Mouse (Mus musculus): ENCODE results near the gene Epb41.
A peak's percentile ranks its signal among the peaks of the same experiment; 100 is the strongest.

Gene Epb41

DNA sequence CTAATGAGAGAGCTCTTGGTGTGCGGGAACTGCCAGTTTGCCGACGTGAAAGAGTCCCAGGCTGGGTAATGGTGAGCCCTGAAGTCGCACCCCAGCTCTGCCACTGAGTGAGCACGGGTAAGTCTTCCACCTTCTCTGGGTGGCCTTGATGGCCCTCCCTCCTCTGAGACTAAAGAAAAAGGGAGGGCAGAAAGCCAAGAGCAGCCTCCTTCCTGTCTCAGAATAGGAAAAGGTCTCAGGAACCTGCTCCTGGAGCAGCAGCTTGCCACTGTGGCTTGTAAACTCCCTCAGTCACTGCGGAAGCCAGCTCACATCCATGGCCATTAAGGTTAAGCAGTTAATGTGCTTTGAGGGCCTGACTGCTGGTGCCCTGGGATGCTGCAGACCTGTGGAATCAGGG lies 189.7 kb downstream of the Epb41 start:
- no peak for DNase-seq (ENCODE audit: low spot score)

DNA sequence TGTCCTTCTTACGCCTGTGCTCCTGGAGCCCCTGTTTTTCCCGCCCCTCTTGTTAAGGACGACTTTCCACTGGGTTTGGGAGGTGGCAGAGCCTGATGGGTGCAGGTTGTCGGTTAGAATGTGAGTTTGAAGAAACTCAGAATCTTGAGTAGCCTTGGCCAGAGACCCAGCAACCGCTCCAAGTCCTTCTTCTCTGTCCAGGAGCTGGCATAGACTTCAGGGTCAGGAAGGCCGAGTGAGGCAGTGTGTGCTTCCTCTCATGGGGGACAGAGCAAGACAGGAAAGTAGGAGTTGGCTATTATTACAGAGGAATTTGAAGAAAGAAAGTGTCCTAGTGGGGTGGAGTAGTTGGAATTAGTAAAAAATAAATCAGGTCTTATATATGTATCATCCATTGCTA lies 191.6 kb downstream of the Epb41 start:
- DNase-seq (ENCODE audit: low spot score): peak; percentile 18

DNA sequence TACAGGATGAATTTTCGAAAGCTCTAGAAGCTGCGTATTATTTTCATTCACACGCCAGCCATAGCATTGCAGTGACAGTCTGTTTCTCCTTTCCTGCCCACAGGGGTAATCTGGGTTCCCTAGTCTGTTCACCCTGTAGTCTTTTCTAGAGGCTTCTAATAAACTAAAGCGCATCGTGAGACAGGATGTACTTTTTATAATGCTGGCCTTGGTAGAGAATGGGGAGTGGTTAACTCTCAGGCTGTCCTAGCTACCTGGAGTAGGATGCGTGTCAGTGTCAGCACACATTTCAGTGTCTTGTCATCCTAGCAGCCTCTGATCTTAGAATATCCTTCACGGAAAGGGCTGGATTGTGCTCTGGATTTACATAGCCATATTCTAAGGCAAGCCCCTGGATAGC lies 193.8 kb downstream of the Epb41 start:
- DNase-seq (ENCODE audit: low spot score): no peak

DNA sequence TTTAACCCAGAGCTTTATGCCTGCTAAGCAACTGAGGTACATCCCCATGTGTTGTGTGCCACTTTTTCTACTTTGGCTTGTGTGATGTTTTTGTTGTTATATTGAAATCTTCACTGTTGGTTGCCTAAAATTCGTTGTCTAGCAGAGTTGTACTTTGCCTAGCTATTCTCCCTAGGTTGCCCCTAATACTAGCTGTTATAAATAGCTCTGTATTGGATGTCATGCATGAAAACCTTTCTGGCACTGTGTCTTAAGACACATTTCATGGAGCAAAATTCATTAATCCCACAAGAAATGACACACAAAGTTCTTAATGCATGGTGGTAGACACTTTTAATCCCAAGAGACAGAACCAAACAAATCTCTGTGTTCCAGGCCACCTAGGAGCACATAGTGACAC lies 195.4 kb downstream of the Epb41 start:
- no peak for DNase-seq (ENCODE audit: low spot score)

DNA sequence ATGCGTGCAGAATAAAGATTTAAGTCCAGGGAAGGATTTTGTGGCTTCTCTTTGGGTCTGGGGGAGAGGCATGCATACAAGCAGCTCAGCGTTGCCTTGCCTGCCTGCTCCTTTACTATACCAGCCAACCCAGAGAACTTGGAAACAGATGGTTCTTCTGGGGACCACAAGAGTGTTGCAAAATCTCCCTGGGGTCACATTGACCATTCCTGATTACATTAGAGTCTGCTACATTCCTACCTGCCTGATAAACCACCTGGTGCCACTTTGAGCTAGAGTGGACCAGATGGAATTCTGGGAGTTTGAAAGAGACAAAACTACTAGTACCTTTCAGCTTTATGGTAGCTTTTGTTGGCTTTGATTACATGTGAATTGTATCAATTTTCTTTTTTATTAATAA lies 198.3 kb downstream of the Epb41 start:
- peak; percentile 61 for DNase-seq (ENCODE audit: low spot score)

DNA sequence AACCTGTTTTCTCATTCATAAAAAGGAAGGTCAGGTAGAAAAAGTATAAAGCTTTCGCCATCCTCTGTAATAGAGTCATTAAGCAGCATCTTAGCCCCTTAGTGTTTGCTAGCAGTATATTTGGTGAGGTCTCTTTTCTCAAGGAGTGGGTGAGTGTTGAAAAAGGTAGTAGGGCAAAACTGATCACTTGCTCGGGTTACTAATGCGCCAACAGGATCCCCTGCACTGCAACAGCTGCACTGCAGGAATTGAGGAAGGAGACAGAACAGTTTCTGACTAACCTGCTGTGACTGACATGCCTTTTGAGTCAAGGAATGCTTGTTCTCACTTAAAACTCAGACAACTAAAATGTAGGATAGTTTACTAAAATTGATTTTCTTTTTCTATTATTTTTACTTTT lies 199.9 kb downstream of the Epb41 start:
- no peak for DNase-seq (ENCODE audit: low spot score)

DNA sequence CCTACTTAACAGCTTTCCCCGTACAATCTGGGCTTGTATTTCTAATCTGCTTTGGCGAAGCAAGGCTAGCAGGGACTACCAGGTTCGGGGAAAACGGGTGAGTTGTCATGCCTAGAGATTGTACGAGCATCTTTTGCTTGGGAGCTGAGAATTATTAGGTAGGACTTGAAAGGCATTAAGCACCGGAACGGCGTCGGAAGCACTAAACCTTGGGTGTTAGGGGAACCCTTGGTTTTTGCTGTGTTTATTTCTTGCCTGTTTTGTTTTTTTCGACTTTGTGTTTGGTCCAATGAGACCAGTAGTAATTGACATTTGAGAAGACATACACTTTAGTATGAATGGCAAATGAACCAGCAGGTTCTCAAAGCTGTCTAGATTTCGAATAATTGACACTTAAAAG lies 200.6 kb downstream of the Epb41 start:
- DNase-seq (ENCODE audit: low spot score): no peak

DNA sequence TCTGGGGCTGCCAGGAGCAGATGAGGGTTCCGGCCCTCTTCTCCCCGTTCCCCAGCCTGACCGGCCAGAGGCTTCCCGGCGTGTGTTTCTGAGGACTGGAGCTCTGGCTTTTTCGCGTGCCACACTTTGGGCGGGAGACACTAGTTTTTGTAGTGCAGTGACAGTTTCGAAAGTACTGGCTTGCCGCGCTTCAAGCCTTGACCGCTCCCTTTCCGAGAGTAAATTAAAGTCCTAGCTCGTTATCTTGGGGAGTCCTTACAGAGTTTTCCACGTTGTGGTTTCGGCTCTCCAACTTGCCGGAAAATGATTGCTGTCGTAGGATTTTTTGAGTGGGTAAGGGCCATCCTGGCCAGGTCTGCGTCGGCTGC lies 201.0 kb downstream of the Epb41 start:
- DNase-seq (ENCODE audit: low spot score): no peak
